Mouse (Mus musculus): ENCODE results near the gene Plcd3. TPM values are rescaled to one million over a fixed set of nuclear protein-coding genes. Genes with fewer than 3 reads are reported as not detected.
A peak's percentile ranks its signal among the peaks of the same experiment; 100 is the strongest.

Plcd3 gene
- polyA plus RNA-seq, 1 experiment from 2014 or later, result 1.8 TPM

GRCm38 (mm10) chr11:103136039-103136577, 34.6 kb upstream of the Plcd3 start:
- Histone ChIP-seq H3K4me1 (replicated peaks) (peaks cover 25% of the 10 kb centered on the region), H3K9me3 (no peaks in the 10 kb centered on the region), H3K4me3 (replicated peaks) (no peak overlapping the region), H3K27me3 (replicated peaks) (no peaks in the 10 kb centered on the region), H3K36me3 (0 out of 2 replicates have a peak, but pooled peaks cover 4% of the 10 kb centered on the region), H3K27ac (no peak overlapping the region), H3K9ac (no peak overlapping the region), H3K4me2 (replicated peaks) (no peak overlapping the region)
- 81% methylated on average over 8 of the region's 8 CpGs for WGBS
- ATAC-seq, result no peak

GRCm38 (mm10) chr11:103134221-103134620, 32.8 kb upstream of the Plcd3 start:
- no peaks in the 10 kb centered on the region for H3K27me3 ChIP-seq (replicated peaks)
- WGBS, result 63% methylated on average over 3 of the region's 3 CpGs
- peak overlapping the region; percentile 52; the same call in 1 of the 2 replicates for H3K27ac ChIP-seq
- H3K4me3 ChIP-seq (replicated peaks), result no peak overlapping the region
- no peaks in the 10 kb centered on the region for H3K9me3 ChIP-seq
- no peak for ATAC-seq
- no peak overlapping the region for H3K9ac ChIP-seq
- 0 out of 2 replicates have a peak overlapping the region, but pooled peaks have one; percentile 61 for H3K4me2 ChIP-seq (replicated peaks)
- H3K36me3 ChIP-seq, result 0 out of 2 replicates have a peak, but pooled peaks cover under 1% of the 10 kb centered on the region
- H3K4me1 ChIP-seq (replicated peaks), result peaks cover 20% of the 10 kb centered on the region

- Histone ChIP-seq H3K9me3 (no peaks in the 10 kb centered on the region), H3K36me3 (no peaks in the 10 kb centered on the region), H3K4me2 (replicated peaks) (peak overlapping the region; percentile 61), H3K9ac (peak overlapping the region; percentile 37), H3K27ac (peak overlapping the region; percentile 52), H3K27me3 (replicated peaks) (no peaks in the 10 kb centered on the region), H3K4me3 (replicated peaks) (peak overlapping the region; percentile 32), H3K4me1 (replicated peaks) (peaks cover 20% of the 10 kb centered on the region)
- no peak for ATAC-seq
- 46% methylated on average over 6 of the region's 6 CpGs for WGBS
Measured at GRCm38 (mm10) chr11:103133456-103134185, 32.2 kb upstream of the Plcd3 start.

GRCm38 (mm10) chr11:103132576-103133455, 31.4 kb upstream of the Plcd3 start:
- peak; percentile 95 for ATAC-seq
- peak overlapping the region; percentile 75 for H3K4me3 ChIP-seq (replicated peaks)
- peak overlapping the region; percentile 96 for H3K27ac ChIP-seq
- peaks cover 20% of the 10 kb centered on the region for H3K4me1 ChIP-seq (replicated peaks)
- peak overlapping the region; percentile 98 for H3K9ac ChIP-seq
- H3K4me2 ChIP-seq (replicated peaks), result peak overlapping the region; percentile 67
- H3K36me3 ChIP-seq, result no peaks in the 10 kb centered on the region
- under 1% methylated on average over 58 of the region's 58 CpGs for WGBS
- H3K9me3 ChIP-seq, result no peaks in the 10 kb centered on the region
- no peaks in the 10 kb centered on the region for H3K27me3 ChIP-seq (replicated peaks)

- H3K4me2 ChIP-seq (replicated peaks), result peak within 1 kb of the TSS; percentile 67
- no peaks in the 10 kb centered on the region for H3K9me3 ChIP-seq
- no peaks in the 10 kb centered on the region for H3K27me3 ChIP-seq (replicated peaks)
- peak within 1 kb of the TSS; percentile 96 for H3K27ac ChIP-seq
- H3K4me3 ChIP-seq (replicated peaks), result peak within 1 kb of the TSS; percentile 75
- ATAC-seq, result peak; percentile 46
- H3K9ac ChIP-seq, result peak within 1 kb of the TSS; percentile 98
- peaks cover 20% of the 10 kb centered on the region for H3K4me1 ChIP-seq (replicated peaks)
- WGBS, result under 1% methylated on average over 39 of the region's 39 CpGs
- no peaks in the 10 kb centered on the region for H3K36me3 ChIP-seq
Measured at GRCm38 (mm10) chr11:103131701-103132575, 30.5 kb upstream of the Plcd3 start, which contains the start of gene Hexim2. Gene Hexim2, plus strand, starts transcription at chr11:103132429.

- H3K9ac ChIP-seq, result no peak overlapping the region
- H3K4me1 ChIP-seq (replicated peaks), result peaks cover 7% of the 10 kb centered on the region
- H3K27ac ChIP-seq, result no peak overlapping the region
- no peaks in the 10 kb centered on the region for H3K27me3 ChIP-seq (replicated peaks)
- no peaks in the 10 kb centered on the region for H3K9me3 ChIP-seq
- no peak for ATAC-seq
- no peak overlapping the region for H3K4me2 ChIP-seq (replicated peaks)
- WGBS, result 43% methylated on average over 5 of the region's 5 CpGs
- no peak overlapping the region for H3K4me3 ChIP-seq (replicated peaks)
- H3K36me3 ChIP-seq, result no peaks in the 10 kb centered on the region
Measured at GRCm38 (mm10) chr11:103120315-103120714, 18.9 kb upstream of the Plcd3 start.

GRCm38 (mm10) chr11:103119609-103120008, 18.2 kb upstream of the Plcd3 start:
- Histone ChIP-seq H3K4me3 (replicated peaks) (no peak overlapping the region), H3K27me3 (replicated peaks) (no peaks in the 10 kb centered on the region), H3K9me3 (no peaks in the 10 kb centered on the region), H3K4me1 (replicated peaks) (peaks cover 8% of the 10 kb centered on the region), H3K27ac (no peak overlapping the region), H3K36me3 (no peaks in the 10 kb centered on the region), H3K4me2 (replicated peaks) (no peak overlapping the region), H3K9ac (no peak overlapping the region)
- no peak for ATAC-seq
- WGBS, result 46% methylated on average over 5 of the region's 5 CpGs

- Histone ChIP-seq H3K9me3 (no peaks in the 10 kb centered on the region), H3K4me2 (replicated peaks) (peak overlapping the region; percentile 91), H3K27me3 (replicated peaks) (no peaks in the 10 kb centered on the region), H3K27ac (no peak overlapping the region), H3K36me3 (no peaks in the 10 kb centered on the region), H3K4me1 (replicated peaks) (peaks cover 11% of the 10 kb centered on the region), H3K4me3 (replicated peaks) (no peak overlapping the region), H3K9ac (no peak overlapping the region)
- ATAC-seq, result no peak
- 87% methylated on average over 2 of the region's 2 CpGs for WGBS
Measured at GRCm38 (mm10) chr11:103118866-103119265, 17.4 kb upstream of the Plcd3 start.

- under 1% methylated on average over 38 of the region's 38 CpGs for WGBS
- peak overlapping the region; percentile 70 for H3K4me3 ChIP-seq (replicated peaks)
- peak overlapping the region; percentile 70 for H3K9ac ChIP-seq
- peak overlapping the region; percentile 91 for H3K4me2 ChIP-seq (replicated peaks)
- H3K27me3 ChIP-seq (replicated peaks), result no peaks in the 10 kb centered on the region
- no peaks in the 10 kb centered on the region for H3K36me3 ChIP-seq
- peaks cover 15% of the 10 kb centered on the region for H3K4me1 ChIP-seq (replicated peaks)
- no peaks in the 10 kb centered on the region for H3K9me3 ChIP-seq
- no peak for ATAC-seq
- peak overlapping the region; percentile 87 for H3K27ac ChIP-seq
Measured at GRCm38 (mm10) chr11:103117591-103118009, 16.1 kb upstream of the Plcd3 start.

GRCm38 (mm10) chr11:103116959-103117590, 15.6 kb upstream of the Plcd3 start:
- Histone ChIP-seq H3K4me1 (replicated peaks) (peaks cover 20% of the 10 kb centered on the region), H3K36me3 (no peaks in the 10 kb centered on the region), H3K4me2 (replicated peaks) (peak overlapping the region; percentile 91), H3K27me3 (replicated peaks) (no peaks in the 10 kb centered on the region), H3K4me3 (replicated peaks) (peak overlapping the region; percentile 70), H3K27ac (peak overlapping the region; percentile 87), H3K9me3 (no peaks in the 10 kb centered on the region), H3K9ac (peak overlapping the region; percentile 70)
- under 1% methylated on average over 35 of the region's 35 CpGs for WGBS
- peak; percentile 37 for ATAC-seq

Measured in intestine, embryonic 15.5 days (tissue).